Mouse (Mus musculus): ENCODE measurements around the gene Spns2.
A peak's percentile ranks its signal among the peaks of the same experiment; 100 is the strongest.

Spns2 gene

DNA sequence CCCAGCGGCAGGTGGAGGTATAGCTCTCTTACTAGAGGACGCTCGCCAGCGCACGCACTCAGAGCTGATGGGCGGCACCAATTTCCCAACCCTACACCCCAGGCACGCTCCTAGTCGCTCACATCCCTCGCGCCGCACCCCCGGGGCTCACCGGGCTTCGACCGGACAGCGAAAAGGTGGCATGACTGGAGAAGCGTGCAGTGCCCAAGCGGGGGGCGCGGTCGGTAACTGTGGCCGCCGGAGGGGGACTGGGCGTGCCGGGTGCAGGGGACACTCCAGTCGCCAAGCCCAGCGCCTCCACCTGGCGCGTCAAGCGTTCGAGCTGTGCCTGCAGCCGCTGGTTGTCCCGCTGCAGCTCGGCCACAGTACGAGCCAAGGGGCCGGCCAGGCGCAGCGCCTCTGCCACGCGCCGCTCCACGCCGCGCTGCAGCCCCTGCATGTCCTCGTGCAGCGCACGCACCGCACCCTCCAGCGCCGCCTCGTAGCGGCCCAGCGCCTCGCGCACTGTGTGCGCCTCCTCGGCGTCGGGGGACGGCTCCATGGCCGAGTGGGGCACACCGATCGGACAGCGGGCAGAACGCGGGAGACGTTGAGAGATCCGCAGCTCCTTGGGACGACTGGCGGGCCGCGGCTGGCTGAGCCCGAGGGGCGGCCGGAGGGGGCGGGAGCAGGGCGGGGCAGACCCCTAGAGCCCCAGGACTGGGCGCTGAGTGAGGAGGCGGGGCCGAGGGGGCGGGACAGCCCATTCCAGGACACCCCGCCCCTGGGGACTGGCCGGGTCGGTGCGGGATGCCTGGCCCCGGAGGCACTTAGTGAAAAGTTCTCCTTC, 78.4 kb downstream of the Spns2 start, which contains the start of gene Smtnl2:
Gene Smtnl2 (minus strand): TSS at position 621 of the 829 bp plus-strand sequence.
- DNase-seq (ENCODE audit: low read depth, low spot score), result peak; percentile 83

DNA sequence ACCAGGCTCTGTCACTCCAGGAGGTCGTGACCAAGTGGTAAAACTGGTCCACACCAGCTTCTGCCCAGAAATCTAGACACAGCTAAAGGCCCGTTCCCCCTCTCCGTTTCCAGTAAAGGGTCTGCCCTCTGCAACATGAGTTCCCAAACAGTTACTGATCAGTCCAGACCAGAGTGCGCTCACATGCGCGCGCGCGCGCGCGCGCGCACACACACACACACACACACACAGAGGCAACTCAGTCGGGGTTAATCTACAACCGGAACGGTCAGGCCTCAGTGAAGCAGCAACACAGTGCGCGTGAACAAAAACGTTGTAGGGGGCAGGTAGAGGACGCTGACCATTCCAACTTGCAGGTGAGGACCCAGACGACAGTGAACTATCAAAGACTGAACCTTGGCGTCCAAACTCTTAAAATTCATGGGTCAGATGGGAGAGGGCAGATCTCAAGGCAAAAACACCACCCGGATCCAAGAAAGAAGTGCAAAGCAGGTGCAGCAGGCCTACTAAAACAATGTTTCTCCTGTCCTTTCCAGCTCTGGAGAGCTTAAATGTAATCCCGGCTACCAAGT, 79.1 kb downstream of the Spns2 start:
- no peak for DNase-seq (ENCODE audit: low read depth, low spot score)

DNA sequence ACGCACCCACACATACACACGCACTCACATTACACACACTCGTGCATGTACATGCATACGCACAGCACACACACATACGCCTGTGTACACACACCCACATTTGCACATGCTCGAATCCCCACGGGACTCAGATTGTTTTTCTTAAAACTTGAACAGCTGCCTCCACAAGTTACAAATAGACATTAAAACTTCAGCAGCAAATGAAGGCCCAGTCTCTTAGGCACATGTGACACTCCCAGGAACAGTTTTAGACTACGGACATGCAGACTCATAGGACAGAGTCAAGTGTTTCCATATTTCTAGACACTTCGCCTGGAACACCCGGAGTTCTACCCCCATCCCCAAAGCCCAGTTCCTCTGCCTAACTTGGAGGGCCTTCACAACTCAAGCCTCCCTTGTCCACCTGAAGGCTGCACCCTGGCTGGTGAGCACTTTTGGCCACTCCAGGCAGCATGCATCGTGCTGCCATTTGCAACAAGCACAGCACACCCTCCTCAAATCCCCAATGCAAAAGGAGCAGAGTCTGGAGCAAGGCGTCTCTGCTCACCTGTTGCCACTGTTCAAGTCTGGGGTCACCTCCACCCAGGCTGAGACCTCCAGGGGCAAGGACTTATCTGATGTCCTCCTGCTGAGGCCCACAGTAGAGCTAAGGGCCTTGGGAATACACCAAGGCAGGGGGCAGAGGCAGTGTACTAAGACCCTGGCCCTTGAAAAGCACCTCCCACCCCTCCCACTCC, 79.9 kb downstream of the Spns2 start:
- no peak for DNase-seq (ENCODE audit: low read depth, low spot score)

DNA sequence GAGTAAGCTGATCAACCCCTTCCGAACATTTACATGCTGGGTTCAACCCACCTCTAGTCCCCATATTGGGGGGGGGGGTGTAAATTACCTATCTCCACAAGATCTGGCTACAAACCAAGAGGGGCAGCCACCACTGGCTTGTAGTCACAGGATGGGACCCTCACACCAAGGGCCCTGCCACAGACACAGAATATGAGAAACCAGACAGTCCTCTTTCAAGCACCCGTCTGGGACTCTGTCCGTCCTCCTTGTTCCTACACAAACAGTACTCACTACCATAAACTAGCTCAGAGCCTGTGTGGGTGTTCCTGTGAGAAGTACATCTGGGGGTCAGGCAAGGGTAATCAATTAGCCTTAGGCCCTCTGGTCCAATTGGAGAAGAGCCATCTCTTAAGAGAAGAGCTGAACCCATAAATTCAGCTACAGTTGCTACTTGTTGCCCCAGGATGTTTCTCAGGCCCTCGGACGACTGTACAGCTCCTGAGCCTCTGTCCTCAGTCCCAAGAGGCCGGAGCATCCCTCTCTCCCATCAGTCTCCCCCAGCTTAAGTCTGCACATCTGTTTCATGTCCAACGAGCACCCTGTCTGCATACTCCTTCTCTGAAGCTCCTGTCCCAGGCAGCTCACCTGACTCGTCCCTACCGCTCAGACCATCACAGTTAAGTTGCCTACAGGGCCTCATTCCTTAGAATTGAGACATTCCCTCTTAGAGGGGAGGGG, 81.1 kb downstream of the Spns2 start:
- DNase-seq (ENCODE audit: low read depth, low spot score), result no peak

DNA sequence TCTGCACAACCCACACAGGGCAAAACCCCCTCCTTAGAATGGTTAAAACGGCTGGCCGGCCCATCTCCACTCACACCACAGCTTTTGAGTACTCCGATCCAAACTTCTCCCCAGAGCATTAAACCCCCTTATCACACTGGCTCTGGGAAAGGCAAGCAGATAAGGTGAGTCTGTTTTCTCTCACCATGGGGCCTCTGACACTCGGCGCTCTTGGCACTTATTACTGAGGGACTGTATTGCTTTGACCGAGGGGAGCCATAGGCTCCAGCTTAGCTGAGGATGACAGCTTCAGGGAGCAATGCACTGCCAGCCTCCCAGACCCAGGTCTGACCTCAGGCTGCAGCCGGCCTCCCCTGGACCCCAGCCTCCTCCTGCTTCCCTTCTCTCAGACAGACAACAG, 82.1 kb downstream of the Spns2 start:
- no peak for DNase-seq (ENCODE audit: low read depth, low spot score)

DNA sequence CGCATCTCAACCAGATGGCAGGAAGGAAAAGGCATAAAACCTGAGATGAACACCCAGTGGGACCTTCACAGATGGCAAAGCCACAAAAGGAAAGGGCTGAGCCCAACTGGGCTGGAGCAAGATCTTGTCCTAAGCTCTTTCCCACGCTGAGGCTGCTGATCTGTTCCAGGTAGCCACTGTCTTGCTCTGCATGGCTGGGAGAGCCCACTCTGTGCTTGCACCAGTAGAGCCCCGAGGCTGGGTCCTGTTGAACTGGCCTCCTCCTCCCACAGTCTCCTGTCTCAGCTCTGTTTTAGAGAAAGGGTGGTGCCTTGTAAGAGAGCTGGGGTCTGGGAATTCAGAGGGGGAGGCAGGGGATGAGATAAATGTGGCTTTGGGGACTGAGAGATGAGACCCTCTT, 82.6 kb downstream of the Spns2 start:
- DNase-seq (ENCODE audit: low read depth, low spot score), result no peak

DNA sequence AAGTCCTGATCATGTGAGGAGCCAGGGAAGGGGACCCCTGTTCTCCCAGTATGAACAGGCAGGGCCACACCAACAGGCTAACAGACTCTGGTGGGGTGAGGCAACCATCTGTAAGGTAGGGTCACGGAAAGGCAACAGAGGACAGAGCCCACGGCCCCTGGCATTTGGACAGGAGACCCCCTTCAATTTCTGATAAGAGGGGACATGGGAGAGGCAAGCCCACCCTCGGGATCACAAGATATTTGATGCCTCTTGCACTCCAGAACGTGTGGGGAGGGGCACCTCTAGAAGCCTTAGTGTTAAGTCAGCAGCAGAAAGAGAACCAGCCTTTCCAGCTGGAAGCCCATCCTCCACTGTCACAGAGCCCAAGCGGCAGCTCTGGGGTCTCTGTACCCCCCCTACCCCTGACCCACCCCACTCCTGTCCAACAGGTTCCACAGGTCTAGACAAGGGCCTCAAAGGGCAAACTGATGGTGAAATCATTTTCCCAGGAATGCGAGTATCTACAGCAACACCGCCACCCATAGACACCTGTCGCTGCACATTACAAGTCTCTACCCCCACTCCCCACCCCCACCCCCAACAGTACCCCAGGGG, 83.5 kb downstream of the Spns2 start:
- DNase-seq (ENCODE audit: low read depth, low spot score), result no peak

DNA sequence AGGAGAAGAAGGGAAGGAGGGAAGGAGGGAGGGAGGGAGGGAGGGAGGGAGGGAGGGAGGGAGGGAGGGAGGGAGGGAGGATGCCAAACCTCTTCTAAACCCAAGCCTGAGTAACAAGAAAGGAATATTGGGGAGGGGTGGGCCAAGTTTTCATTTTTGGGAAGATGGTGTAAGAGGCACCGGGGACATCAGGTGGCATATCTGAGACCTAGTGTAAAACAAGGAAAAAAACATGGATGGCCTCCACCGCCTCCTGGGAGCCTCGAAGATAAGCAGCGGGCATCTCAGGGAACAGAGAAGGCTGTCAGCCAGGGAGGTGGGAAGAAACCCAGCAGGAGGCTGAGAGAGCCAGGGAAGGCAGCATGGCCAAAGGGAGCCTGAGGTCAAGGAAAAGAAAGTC, 84.2 kb downstream of the Spns2 start:
- no peak for DNase-seq (ENCODE audit: low read depth, low spot score)

DNA sequence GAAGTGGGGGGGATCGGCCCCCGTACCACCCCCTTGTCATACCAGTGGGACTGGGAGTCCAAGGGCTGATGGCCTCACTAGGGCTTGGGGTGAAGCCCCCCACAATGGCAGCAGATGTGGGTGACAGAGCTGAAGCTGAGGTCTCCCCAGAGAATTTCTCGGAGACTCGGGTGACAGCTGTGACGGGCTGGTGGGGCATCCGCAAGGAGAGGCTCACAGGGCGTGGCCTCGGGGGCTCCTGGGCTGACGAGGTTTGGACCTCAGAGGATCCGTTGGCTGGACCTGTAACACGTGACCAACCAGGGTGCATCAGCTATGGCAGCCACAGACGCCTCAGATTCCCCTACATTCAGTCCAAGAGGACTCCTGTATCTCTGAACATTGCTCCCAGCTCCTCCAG, 86.7 kb downstream of the Spns2 start:
- no peak for DNase-seq (ENCODE audit: low read depth, low spot score)

DNA sequence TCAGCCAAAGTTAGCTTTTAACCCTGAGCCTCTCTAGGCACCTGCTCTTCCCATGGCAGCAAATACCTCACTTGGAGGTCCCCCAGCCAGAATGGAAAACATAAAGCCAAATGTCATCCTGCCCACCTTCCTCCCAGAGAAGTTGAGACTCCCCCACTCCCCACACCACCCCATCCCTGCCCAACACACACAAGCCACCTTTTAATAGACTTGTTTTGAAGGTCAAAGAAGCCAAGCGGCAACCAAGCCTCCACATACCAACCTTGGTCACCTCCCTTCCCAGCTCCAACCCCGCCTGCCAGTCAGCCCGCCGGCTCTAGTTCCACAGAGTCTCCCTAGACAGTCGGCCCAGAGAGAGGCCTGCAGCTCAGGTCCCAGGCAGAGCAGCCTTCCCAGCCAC, 87.7 kb downstream of the Spns2 start:
- no peak for DNase-seq (ENCODE audit: low read depth, low spot score)

All from skeletal muscle tissue, adult 2 months (tissue).